Comparison of ENCODE assay signal across 8 mouse cellular contexts in the genomic region with DNA sequence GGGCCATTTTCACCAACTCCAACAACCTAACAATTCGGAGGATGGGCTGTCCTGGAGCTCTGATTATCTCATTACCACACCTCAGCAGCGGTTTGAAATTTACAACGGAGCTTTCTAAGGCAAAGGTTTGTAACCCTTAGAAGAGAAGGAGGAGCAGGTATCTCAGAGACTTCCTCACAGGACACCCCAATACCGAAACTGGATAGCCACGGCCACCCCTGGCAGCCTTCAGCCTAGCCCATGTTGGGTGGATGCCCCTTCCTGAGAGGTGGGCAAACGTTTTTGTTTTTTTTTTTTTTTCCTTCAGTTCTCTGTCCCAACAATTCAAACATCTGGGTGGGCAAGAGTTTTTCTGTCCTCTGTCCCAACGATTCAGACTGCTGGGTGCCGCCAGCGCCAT. TPM values are rescaled to one million over a fixed set of nuclear protein-coding genes. Genes with fewer than 3 reads are reported as not detected.
A peak's percentile ranks its signal among the peaks of the same experiment; 100 is the strongest.
DNase-seq lines count a peak whose midpoint lies in the region; ATAC-seq and TF ChIP-seq lines count a peak whose summit lies in the region.

No protein-coding gene starts in this region.

- peak overlapping the region; percentile 82 for H3K9ac ChIP-seq in liver, adult 2 months (ENCODE audit: low read depth, low read length)
- H3K9ac ChIP-seq in stomach, embryonic 16.5 days (ENCODE audit: low read length), result peak overlapping the region; percentile 77

- WGBS in liver, adult 2 months, result 5% methylated on average over 9 of the region's 9 CpGs
- 12% methylated on average over 9 of the region's 9 CpGs for WGBS in stomach, embryonic 16.5 days

- H3K27ac ChIP-seq in testis, adult 2 months (ENCODE audit: control insufficient read depth, insufficient read depth, low read depth, low read length), result peak overlapping the region; percentile 36
- peak overlapping the region; percentile 35 for H3K27ac ChIP-seq in liver, adult 2 months (replicated peaks; ENCODE audit: insufficient read depth, low read depth, low read length)
- no peak overlapping the region for H3K27ac ChIP-seq in stomach, embryonic 16.5 days (ENCODE audit: low read length)

- H3K4me3 ChIP-seq in testis, adult 2 months (ENCODE audit: control insufficient read depth, low read depth, low read length), result peak overlapping the region; percentile 92
- H3K4me3 ChIP-seq in liver, adult 2 months (ENCODE audit: insufficient read depth, low read depth, low read length), result peak overlapping the region; percentile 76
- peak overlapping the region; percentile 57 for H3K4me3 ChIP-seq in stomach, embryonic 16.5 days (replicated peaks; ENCODE audit: low read length)

- no peaks in the 10 kb centered on the region for H3K9me3 ChIP-seq in stomach, embryonic 16.5 days (replicated peaks; ENCODE audit: control insufficient read depth, low read length)

- no peaks in the 10 kb centered on the region for H3K36me3 ChIP-seq in testis, adult 2 months (ENCODE audit: control insufficient read depth, insufficient read depth, low read length)
- H3K36me3 ChIP-seq in liver, adult 2 months (ENCODE audit: control insufficient read depth, insufficient read depth, low read length), result no peaks in the 10 kb centered on the region
- no peaks in the 10 kb centered on the region for H3K36me3 ChIP-seq in stomach, embryonic 16.5 days (ENCODE audit: control insufficient read depth, insufficient read depth, low read length)

- no peak for TF ChIP-seq CTCF in testis, adult 2 months (IDR thresholded peaks at IDR 0.05; ENCODE audit: control insufficient read depth, insufficient read depth, insufficient replicate concordance, low read depth, low read length)
- no peak for TF ChIP-seq CTCF in liver, adult 2 months (IDR thresholded peaks at IDR 0.05; ENCODE audit: low read depth, low read length)

- no peak for TF ChIP-seq POLR2A in testis, adult 2 months (IDR thresholded peaks at IDR 0.05; ENCODE audit: control insufficient read depth, low read depth, low read length)
- no peak for TF ChIP-seq POLR2A in liver, adult 2 months (IDR thresholded peaks at IDR 0.05; ENCODE audit: extremely low read depth, insufficient read depth, low read length)

- no peak for ATAC-seq in stomach, embryonic 16.5 days (ENCODE audit: insufficient read depth, low FRiP score)
- no peak for ATAC-seq in monocyte, adult 5-6 weeks (replicated peaks; ENCODE audit: insufficient number of reproducible peaks, low FRiP score, low TSS enrichment, poor library complexity, severe bottlenecking)
- ATAC-seq in granulocyte monocyte progenitor cell, adult 5-6 weeks (replicated peaks; ENCODE audit: poor library complexity, severe bottlenecking), result no peak

- H3K27me3 ChIP-seq in testis, adult 2 months (ENCODE audit: control insufficient read depth, insufficient read depth, low read length), result no peaks in the 10 kb centered on the region
- no peaks in the 10 kb centered on the region for H3K27me3 ChIP-seq in liver, adult 2 months (ENCODE audit: control insufficient read depth, insufficient read depth, low read length)
- no peaks in the 10 kb centered on the region for H3K27me3 ChIP-seq in stomach, embryonic 16.5 days (ENCODE audit: control insufficient read depth, insufficient read depth, low read length)

- H3K4me1 ChIP-seq in testis, adult 2 months (ENCODE audit: control insufficient read depth, insufficient read depth, low read length), result peaks cover 10% of the 10 kb centered on the region
- H3K4me1 ChIP-seq in liver, adult 2 months (ENCODE audit: control insufficient read depth, insufficient read depth, low read length), result peaks cover 9% of the 10 kb centered on the region; the same call in 1 of the 2 replicates
- H3K4me1 ChIP-seq in stomach, embryonic 16.5 days (ENCODE audit: control insufficient read depth, insufficient read depth, low read length), result peaks cover 12% of the 10 kb centered on the region; the same call in 1 of the 2 replicates

- DNase-seq in cerebellum, adult 11-12 months, result peak; percentile 14
- DNase-seq in cerebellum, adult 9-11 months, result no peak
- DNase-seq in testis, postnatal 10 days (ENCODE audit: low spot score), result no peak
- peak; percentile 40 for DNase-seq in liver, adult 2 months (ENCODE audit: extremely low read depth, low read depth, low spot score)

- peak overlapping the region; percentile 86 for H3K4me2 ChIP-seq in stomach, embryonic 16.5 days (ENCODE audit: low read depth, low read length)

- no peaks in the 10 kb centered on the region for H3K79me2 ChIP-seq in liver, adult 2 months (ENCODE audit: control insufficient read depth, insufficient read depth, low read length)

RNA-seq across cellular contexts. Expression of gene Fam213a, which starts 0.4 kb away (rescaled TPM):
- 41.1 and 45.1 TPM in 2 replicates for polyA plus RNA-seq in testis, adult 2 months (2012; rRNA removed)
- total RNA-seq in liver, adult 2 months (2014; rRNA removed), result 63.2 and 66.3 TPM in 2 replicates
- 25.5 and 42.2 TPM in 2 replicates for polyA plus RNA-seq in liver, adult 2 months (2012; rRNA removed)
- 42.4 and 45.1 TPM in 2 replicates for polyA plus RNA-seq in stomach, embryonic 16.5 days (2015; fragmentation: Nextera tagmentation; extraction: Ambion mirVana)
- total RNA-seq in monocyte, adult 5-6 weeks (2017), result 21.0 to 81.0 TPM (median 74.2 TPM) in 3 replicates
- total RNA-seq in granulocyte monocyte progenitor cell, adult 5-6 weeks (2014; fragmentation: Nextera tagmentation), result 7.5 and 11.0 TPM in 2 replicates
- 10.6 and 11.6 TPM in 2 replicates for total RNA-seq in granulocyte monocyte progenitor cell, adult 5-6 weeks (2017)

RNA-seq across cellular contexts. Expression of gene Tspan14, which starts 46.5 kb away (rescaled TPM):
- 7.2 and 7.8 TPM in 2 replicates for polyA plus RNA-seq in testis, adult 2 months (2012; rRNA removed)
- 13.3 and 15.4 TPM in 2 replicates for total RNA-seq in liver, adult 2 months (2014; rRNA removed)
- 28.5 and 30.4 TPM in 2 replicates for polyA plus RNA-seq in liver, adult 2 months (2012; rRNA removed)
- polyA plus RNA-seq in stomach, embryonic 16.5 days (2015; fragmentation: Nextera tagmentation; extraction: Ambion mirVana), result 77.3 and 88.1 TPM in 2 replicates
- total RNA-seq in monocyte, adult 5-6 weeks (2017), result 52.3 to 82.1 TPM (median 68.3 TPM) in 3 replicates
- 44.0 and 48.2 TPM in 2 replicates for total RNA-seq in granulocyte monocyte progenitor cell, adult 5-6 weeks (2014; fragmentation: Nextera tagmentation)
- total RNA-seq in granulocyte monocyte progenitor cell, adult 5-6 weeks (2017), result 37.8 and 40.1 TPM in 2 replicates

RNA-seq across cellular contexts. Expression of gene Dydc2, which starts 55.9 kb away (rescaled TPM):
- 34.6 and 36.9 TPM in 2 replicates for polyA plus RNA-seq in testis, adult 2 months (2012; rRNA removed)
- not detected in 2 replicates for total RNA-seq in liver, adult 2 months (2014; rRNA removed)
- polyA plus RNA-seq in liver, adult 2 months (2012; rRNA removed), result not detected in 2 replicates
- polyA plus RNA-seq in stomach, embryonic 16.5 days (2015; fragmentation: Nextera tagmentation; extraction: Ambion mirVana), result not detected in 2 replicates
- not detected in 3 replicates for total RNA-seq in monocyte, adult 5-6 weeks (2017)
- total RNA-seq in granulocyte monocyte progenitor cell, adult 5-6 weeks (2014; fragmentation: Nextera tagmentation), result not detected in 2 replicates
- total RNA-seq in granulocyte monocyte progenitor cell, adult 5-6 weeks (2017), result not detected in 2 replicates

RNA-seq across cellular contexts. Expression of gene Dydc1, which starts 59.6 kb away (rescaled TPM):
- polyA plus RNA-seq in testis, adult 2 months (2012; rRNA removed), result 22.1 and 24.6 TPM in 2 replicates
- total RNA-seq in liver, adult 2 months (2014; rRNA removed), result not detected in 2 replicates
- polyA plus RNA-seq in liver, adult 2 months (2012; rRNA removed), result not detected in 2 replicates
- polyA plus RNA-seq in stomach, embryonic 16.5 days (2015; fragmentation: Nextera tagmentation; extraction: Ambion mirVana), result not detected in 2 replicates
- total RNA-seq in monocyte, adult 5-6 weeks (2017), result not detected in 3 replicates
- total RNA-seq in granulocyte monocyte progenitor cell, adult 5-6 weeks (2014; fragmentation: Nextera tagmentation), result not detected in 2 replicates
- not detected in 2 replicates for total RNA-seq in granulocyte monocyte progenitor cell, adult 5-6 weeks (2017)

Comparison
In these comparisons a context has a peak if more than half of its experiments do, and no peak if none do; other contexts are left out.
1. DNase-seq: peak in cerebellum, adult 11-12 months (single experiment) and liver, adult 2 months (single experiment); none in cerebellum, adult 9-11 months (single experiment) and testis, postnatal 10 days (single experiment).
2. Peak in every context shown above with its lines, with median percentiles within 50 percentile points of each other: H3K4me3 ChIP-seq.